Mouse (Mus musculus) left cerebral cortex, postnatal 4 days (tissue): ENCODE measurements at regions not wholly inside any gene's neighbourhood (a gene's known extent, or its start where the extent isn't known, plus 50 kb on each side); places are given as distances from the start of the nearest gene placed in this dataset.

Source experiments
- DNase-seq: peaks from one replicate; pipeline ENCODE4 v3.0.0-alpha.2; 2022
- intact Hi-C: fragments of 180-260 bp; cut with DNase I; formaldehyde crosslinking; loops from one replicate; pipeline ENCODE4 v1.15.1; 2025

GRCm38 (mm10) chrX:111052943-111053342, 57.3 kb upstream of the Cylc1 start:
- intact Hi-C loops: loop anchor here (5.0 to 10.0 kb wide), 2 partner anchors 1318 to 1656 kb away; no protein-coding TSS in a partner anchor
- DNase-seq: no peak
